Mouse (Mus musculus) bone marrow macrophage, adult 2 months (primary cell): ENCODE data around the gene Ep400. TPM values are rescaled to one million over a fixed set of nuclear protein-coding genes. Genes with fewer than 3 reads are reported as not detected.
A peak's percentile ranks its signal among the peaks of the same experiment; 100 is the strongest.

ENCODE experiments used
- H3K27ac ChIP-seq: 2 replicates; pipeline ENCODE4 v1.5.1; 2012; ENCODE audit warnings: low read depth, low read length; ENCODE audit not compliant: insufficient read depth
- H3K4me1 ChIP-seq: 2 replicates; pipeline ENCODE4 v1.6.1; 2012; ENCODE audit warnings: low read length; ENCODE audit not compliant: control insufficient read depth, insufficient read depth
- H3K4me3 ChIP-seq: 2 replicates; pipeline ENCODE4 v1.5.1; 2012; ENCODE audit warnings: mild to moderate bottlenecking, low read length, moderate library complexity; ENCODE audit not compliant: insufficient read depth
- CTCF ChIP-seq: IDR thresholded peaks from 2 replicates; pipeline ENCODE4 v1.5.1; 2012; ENCODE audit warnings: low read depth, mild to moderate bottlenecking, low read length, moderate library complexity
- POLR2A ChIP-seq: IDR thresholded peaks from 2 replicates; pipeline ENCODE4 v1.6.1; 2012; ENCODE audit warnings: mild to moderate bottlenecking, low read depth, low read length, borderline replicate concordance
- polyA plus RNA-seq: library from polyadenylated mRNA; stranded (reverse); fragments of >200 nt; gene quantifications from 2 replicates; pipeline ENCODE4 v1.2.4, GENCODE M21; 2012; ENCODE audit not compliant: missing spikeins, insufficient read depth, insufficient read length

Gene Ep400
- polyA plus RNA-seq, 1 experiment, result 27.9 TPM

DNA sequence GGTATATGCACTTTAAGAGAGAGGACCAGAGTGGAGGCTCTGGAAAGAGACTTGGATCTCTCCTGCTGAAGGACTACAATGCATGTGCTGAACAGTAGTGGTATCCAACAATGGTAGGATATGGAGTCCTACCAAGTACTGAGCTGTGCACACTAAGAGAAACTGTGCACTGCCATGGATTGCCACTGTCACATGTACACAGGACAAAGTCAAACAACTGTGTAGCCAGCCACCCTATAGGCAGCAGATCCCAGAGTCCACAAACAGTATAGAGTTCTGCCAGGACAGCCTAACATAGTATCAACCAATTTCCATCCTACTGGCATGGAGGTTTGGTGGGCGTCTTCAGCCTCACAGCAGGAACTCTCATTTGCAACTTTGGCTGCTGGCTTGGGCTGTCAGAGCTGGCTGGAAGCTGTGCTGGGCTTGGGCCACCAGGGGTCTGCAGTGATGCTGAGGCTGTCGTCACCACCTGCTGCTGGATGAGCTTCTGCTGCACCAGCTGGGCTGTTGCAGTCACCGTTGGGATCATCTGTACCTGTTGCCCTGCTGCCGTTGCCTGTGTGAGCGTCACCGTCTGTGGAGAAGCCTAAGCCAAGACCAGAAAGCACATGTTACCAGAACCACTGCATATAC lies 104.9 kb downstream of the Ep400 start:
- no peaks in the 10 kb centered on the region for H3K4me1 ChIP-seq
- H3K27ac ChIP-seq, result no peak overlapping the region
- no peak overlapping the region for H3K4me3 ChIP-seq
- TF ChIP-seq POLR2A, result no peak
- TF ChIP-seq CTCF, result no peak

GRCm38 (mm10) chr5:110664750-110665269 lies 105.7 kb downstream of the Ep400 start:
- Histone ChIP-seq H3K4me3 (no peak overlapping the region), H3K4me1 (no peaks in the 10 kb centered on the region), H3K27ac (no peak overlapping the region)
- no peak for TF ChIP-seq POLR2A
- TF ChIP-seq CTCF, result no peak

DNA sequence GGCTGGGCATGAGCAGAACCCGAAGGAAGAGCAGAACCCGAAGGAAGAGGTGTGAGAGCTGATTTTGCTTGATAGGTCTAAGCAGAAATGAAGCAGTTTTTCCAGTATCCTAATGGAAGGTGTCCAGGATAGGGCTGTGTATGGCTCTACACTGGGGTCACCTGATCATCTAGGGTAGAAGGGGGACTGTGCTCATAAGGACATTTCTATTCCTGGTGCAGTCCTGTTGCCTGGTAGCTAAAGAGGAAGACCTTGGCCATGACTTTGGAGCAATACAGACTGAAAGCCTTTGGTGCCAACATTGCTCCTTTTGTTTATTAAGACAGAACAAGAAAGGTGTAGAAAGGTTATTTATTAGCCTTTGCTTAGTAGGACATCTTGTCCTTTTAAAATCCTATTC lies 106.5 kb downstream of the Ep400 start:
- Histone ChIP-seq H3K27ac (no peak overlapping the region), H3K4me3 (no peak overlapping the region), H3K4me1 (no peaks in the 10 kb centered on the region)
- TF ChIP-seq CTCF (no peak), POLR2A (no peak)

DNA sequence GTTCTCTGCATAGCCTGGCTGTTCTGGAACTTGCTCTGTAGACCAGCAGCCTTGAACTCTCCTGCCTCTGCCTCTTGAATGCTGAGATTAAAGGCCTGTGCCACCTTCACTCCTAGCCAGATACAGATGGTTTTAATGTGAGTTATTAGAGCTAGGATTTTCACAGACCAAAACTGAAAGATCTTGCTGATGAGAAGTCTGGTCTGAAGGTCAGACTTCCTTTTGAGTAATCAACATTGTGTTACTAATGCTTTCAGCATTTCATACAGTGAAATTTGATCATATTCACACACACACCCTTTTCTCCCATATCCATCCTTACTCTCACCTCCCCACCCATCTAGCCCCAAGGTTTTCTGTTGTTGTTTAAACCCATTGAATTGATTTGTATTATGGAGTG lies 110.8 kb downstream of the Ep400 start:
- H3K4me3 ChIP-seq, result no peak overlapping the region
- no peaks in the 10 kb centered on the region for H3K4me1 ChIP-seq
- no peak overlapping the region for H3K27ac ChIP-seq
- TF ChIP-seq POLR2A (no peak), CTCF (no peak)

DNA sequence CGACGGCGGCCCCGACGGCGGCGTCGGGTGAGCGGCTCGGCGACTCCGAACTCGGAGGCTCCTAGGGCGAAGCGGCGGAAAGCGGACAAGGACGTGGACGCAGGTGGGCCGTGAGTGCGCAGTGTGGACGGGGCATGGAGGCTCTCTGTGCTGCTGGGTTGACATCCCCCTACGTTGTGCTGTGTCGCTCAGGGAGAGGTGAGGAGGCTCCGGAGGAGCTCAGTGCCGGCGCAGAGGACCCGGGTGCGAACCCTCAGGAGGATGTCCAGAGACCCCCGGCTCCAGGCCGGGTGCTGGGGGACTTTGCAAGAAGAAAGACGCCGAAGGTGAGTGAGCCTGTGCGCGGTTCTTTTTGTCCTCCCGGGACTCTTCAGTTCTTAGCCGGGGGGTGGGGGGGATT lies 116.8 kb downstream of the Ep400 start:
- Histone ChIP-seq H3K4me1 (peaks cover 9% of the 10 kb centered on the region; the same call in 1 of the 2 replicates), H3K27ac (no peak overlapping the region), H3K4me3 (peak overlapping the region; percentile 91)
- TF ChIP-seq CTCF (no peak), POLR2A (no peak)

GRCm38 (mm10) chr5:110652719-110653648 lies 117.5 kb downstream of the Ep400 start, which contains the start of the genes Noc4l and Ddx51:
TSS of gene Noc4l (minus strand) at chr5:110653417.
TSS of gene Ddx51 (plus strand) at chr5:110653451.
- H3K27ac ChIP-seq, result no peak within 1 kb of the TSS
- H3K4me3 ChIP-seq, result peak within 1 kb of the TSS; percentile 91
- peaks cover 9% of the 10 kb centered on the region; the same call in 1 of the 2 replicates for H3K4me1 ChIP-seq
- TF ChIP-seq POLR2A (0 out of 2 replicates have a peak, but pooled peaks have one; percentile 85), CTCF (no peak)

DNA sequence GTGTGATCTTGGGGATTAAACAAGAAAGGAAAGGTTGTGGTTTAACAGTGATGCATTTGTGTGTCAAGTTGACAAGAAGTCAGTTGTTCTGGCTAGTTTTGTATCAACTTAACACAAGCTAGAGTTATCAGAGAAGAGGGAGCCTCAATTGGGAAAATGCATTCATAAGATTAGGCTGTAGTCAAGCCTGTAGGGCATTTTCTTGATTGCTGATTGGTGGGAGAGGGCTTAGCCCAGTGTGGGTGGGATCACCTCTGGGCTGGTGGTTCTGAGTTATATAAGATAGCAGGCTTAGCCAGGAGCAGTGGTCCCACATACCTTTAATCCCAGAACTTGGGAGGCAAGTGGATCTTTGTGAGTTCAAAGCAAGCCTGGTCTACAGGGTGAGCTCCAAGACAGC lies 124.1 kb downstream of the Ep400 start:
- Histone ChIP-seq H3K4me3 (no peak overlapping the region), H3K27ac (no peak overlapping the region), H3K4me1 (no peaks in the 10 kb centered on the region)
- TF ChIP-seq CTCF, result no peak
- no peak for TF ChIP-seq POLR2A

- Histone ChIP-seq H3K27ac (no peak overlapping the region), H3K4me3 (no peak overlapping the region), H3K4me1 (no peaks in the 10 kb centered on the region)
- no peak; the same call in 1 of the 2 replicates for TF ChIP-seq CTCF
- no peak for TF ChIP-seq POLR2A
Measured at GRCm38 (mm10) chr5:110639459-110639858, 131.1 kb downstream of the Ep400 start.

GRCm38 (mm10) chr5:110638306-110639074 lies 132.0 kb downstream of the Ep400 start:
- TF ChIP-seq POLR2A (no peak), CTCF (no peak)
- Histone ChIP-seq H3K4me1 (no peaks in the 10 kb centered on the region), H3K4me3 (no peak overlapping the region), H3K27ac (no peak overlapping the region)
